Mouse (Mus musculus): ENCODE results near the gene Zfp787. TPM values are rescaled to one million over a fixed set of nuclear protein-coding genes. Genes with fewer than 3 reads are reported as not detected.
"Not testable (repeated sequence)": the region's sequence is repeated elsewhere in the genome, so short reads cannot be mapped to it uniquely, and the experiment has no call there.

Gene Zfp787
- polyA plus RNA-seq, 1 experiment from 2014 or later = 41.2 TPM

GRCm38 (mm10) chr7:6132646-6133045 lies 23.2 kb downstream of the Zfp787 start:
- ATAC-seq (ENCODE audit: low FRiP score, low TSS enrichment) (no peak), DNase-seq (ENCODE audit: low spot score) (no peak)
- WGBS = 86% methylated on average over 30 of the region's 30 CpGs
- Histone ChIP-seq H3K9ac (ENCODE audit: low read length) (no peak overlapping the region), H3K4me1 (replicated peaks; ENCODE audit: control insufficient read depth, insufficient read depth) (no peaks in the 10 kb centered on the region), H3K9me3 (ENCODE audit: control insufficient read depth, low read length) (no peaks in the 10 kb centered on the region), H3K4me2 (replicated peaks; ENCODE audit: low read depth) (no peak overlapping the region), H3K36me3 (ENCODE audit: control insufficient read depth, insufficient read depth, low read length) (peaks cover 10% of the 10 kb centered on the region; the same call in 1 of the 2 replicates), H3K27me3 (ENCODE audit: control insufficient read depth, insufficient read depth, low read length) (no peaks in the 10 kb centered on the region), H3K4me3 (ENCODE audit: low read depth, low read length) (no peak overlapping the region), H3K27ac (replicated peaks) (no peak overlapping the region)
- TF ChIP-seq CTCF (IDR thresholded peaks at IDR 0.05; ENCODE audit: low read depth) (no peak), EP300 (optimal IDR thresholded peaks at IDR 0.05) (no peak)

- ATAC-seq (ENCODE audit: low FRiP score, low TSS enrichment) (no peak), DNase-seq (ENCODE audit: low spot score) (no peak)
- Histone ChIP-seq H3K36me3 (ENCODE audit: control insufficient read depth, insufficient read depth, low read length) (peaks cover 10% of the 10 kb centered on the region; the same call in 1 of the 2 replicates), H3K9ac (ENCODE audit: low read length) (no peak overlapping the region), H3K4me3 (ENCODE audit: low read depth, low read length) (no peak overlapping the region), H3K27me3 (ENCODE audit: control insufficient read depth, insufficient read depth, low read length) (no peaks in the 10 kb centered on the region), H3K27ac (replicated peaks) (no peak overlapping the region), H3K4me2 (replicated peaks; ENCODE audit: low read depth) (no peak overlapping the region), H3K9me3 (ENCODE audit: control insufficient read depth, low read length) (no peaks in the 10 kb centered on the region), H3K4me1 (replicated peaks; ENCODE audit: control insufficient read depth, insufficient read depth) (no peaks in the 10 kb centered on the region)
- TF ChIP-seq CTCF (IDR thresholded peaks at IDR 0.05; ENCODE audit: low read depth) = no peak
- TF ChIP-seq EP300 (optimal IDR thresholded peaks at IDR 0.05) = no peak
- 41% methylated on average over 4 of the region's 4 CpGs for WGBS
Measured at GRCm38 (mm10) chr7:6130346-6130745, 25.5 kb downstream of the Zfp787 start.

GRCm38 (mm10) chr7:6126690-6127448 lies 28.9 kb downstream of the Zfp787 start:
- Histone ChIP-seq H3K9ac (ENCODE audit: low read length) (no peak overlapping the region), H3K36me3 (ENCODE audit: control insufficient read depth, insufficient read depth, low read length) (no peaks in the 10 kb centered on the region), H3K4me3 (ENCODE audit: low read depth, low read length) (no peak overlapping the region), H3K9me3 (ENCODE audit: control insufficient read depth, low read length) (no peaks in the 10 kb centered on the region), H3K27ac (replicated peaks) (no peak overlapping the region), H3K4me2 (replicated peaks; ENCODE audit: low read depth) (no peak overlapping the region), H3K4me1 (replicated peaks; ENCODE audit: control insufficient read depth, insufficient read depth) (no peaks in the 10 kb centered on the region), H3K27me3 (ENCODE audit: control insufficient read depth, insufficient read depth, low read length) (no peaks in the 10 kb centered on the region)
- TF ChIP-seq CTCF (IDR thresholded peaks at IDR 0.05; ENCODE audit: low read depth) = peak; percentile 99
- TF ChIP-seq EP300 (optimal IDR thresholded peaks at IDR 0.05) = no peak
- WGBS = 30% methylated on average over 7 of the region's 7 CpGs
- DNase-seq (ENCODE audit: low spot score) (peak; percentile 71), ATAC-seq (ENCODE audit: low FRiP score, low TSS enrichment) (peak; percentile 74)

- not testable (repeated sequence) for H3K9ac ChIP-seq (ENCODE audit: low read length); H3K27ac ChIP-seq (replicated peaks); H3K4me3 ChIP-seq (ENCODE audit: low read depth, low read length); H3K27me3 ChIP-seq (ENCODE audit: control insufficient read depth, insufficient read depth, low read length); H3K9me3 ChIP-seq (ENCODE audit: control insufficient read depth, low read length); H3K4me2 ChIP-seq (replicated peaks; ENCODE audit: low read depth); DNase-seq (ENCODE audit: low spot score); H3K36me3 ChIP-seq (ENCODE audit: control insufficient read depth, insufficient read depth, low read length); H3K4me1 ChIP-seq (replicated peaks; ENCODE audit: control insufficient read depth, insufficient read depth); ATAC-seq (ENCODE audit: low FRiP score, low TSS enrichment)
- WGBS = 46% methylated on average over 1 of the region's 1 CpGs
Measured at GRCm38 (mm10) chr7:6121128-6121527, 34.7 kb downstream of the Zfp787 start.

GRCm38 (mm10) chr7:6120104-6120503 lies 35.7 kb downstream of the Zfp787 start:
- TF ChIP-seq CTCF (IDR thresholded peaks at IDR 0.05; ENCODE audit: low read depth) = peak; percentile 43
- WGBS = 69% methylated on average over 2 of the region's 2 CpGs
- H3K27me3 ChIP-seq (ENCODE audit: control insufficient read depth, insufficient read depth, low read length); H3K4me3 ChIP-seq (ENCODE audit: low read depth, low read length); H3K4me2 ChIP-seq (replicated peaks; ENCODE audit: low read depth); H3K4me1 ChIP-seq (replicated peaks; ENCODE audit: control insufficient read depth, insufficient read depth); ATAC-seq (ENCODE audit: low FRiP score, low TSS enrichment); DNase-seq (ENCODE audit: low spot score); H3K9me3 ChIP-seq (ENCODE audit: control insufficient read depth, low read length); H3K36me3 ChIP-seq (ENCODE audit: control insufficient read depth, insufficient read depth, low read length); H3K9ac ChIP-seq (ENCODE audit: low read length); H3K27ac ChIP-seq (replicated peaks): not testable (repeated sequence)

- TF ChIP-seq EP300 (optimal IDR thresholded peaks at IDR 0.05) (no peak), CTCF (IDR thresholded peaks at IDR 0.05; ENCODE audit: low read depth) (0 out of 2 replicates have a peak, but pooled peaks have one; percentile 6)
- Histone ChIP-seq H3K9ac (ENCODE audit: low read length) (no peak overlapping the region), H3K27me3 (ENCODE audit: control insufficient read depth, insufficient read depth, low read length) (no peaks in the 10 kb centered on the region), H3K9me3 (ENCODE audit: control insufficient read depth, low read length) (no peaks in the 10 kb centered on the region), H3K27ac (replicated peaks) (no peak overlapping the region), H3K4me3 (ENCODE audit: low read depth, low read length) (no peak overlapping the region), H3K4me2 (replicated peaks; ENCODE audit: low read depth) (no peak overlapping the region), H3K4me1 (replicated peaks; ENCODE audit: control insufficient read depth, insufficient read depth) (no peaks in the 10 kb centered on the region), H3K36me3 (ENCODE audit: control insufficient read depth, insufficient read depth, low read length) (no peaks in the 10 kb centered on the region)
- 66% methylated on average over 3 of the region's 3 CpGs for WGBS
- no peak for ATAC-seq (ENCODE audit: low FRiP score, low TSS enrichment)
- DNase-seq (ENCODE audit: low spot score) = no peak
Measured at GRCm38 (mm10) chr7:6119501-6119900, 36.3 kb downstream of the Zfp787 start.

Other genes with a start within 250 kb of the Zfp787 start
- gene Vmn1r65, start 145.0 kb downstream of the Zfp787 start, polyA plus RNA-seq (2015; fragmentation: Nextera tagmentation; extraction: Ambion mirVana) = not detected in 2 replicates
- gene Nlrp4c, start 110.8 kb downstream of the Zfp787 start, polyA plus RNA-seq (2015; fragmentation: Nextera tagmentation; extraction: Ambion mirVana) = 0.02 TPM in 1 of 2 replicates, not detected in the other
- gene Zfp444, start 16.2 kb upstream of the Zfp787 start, polyA plus RNA-seq (2015; fragmentation: Nextera tagmentation; extraction: Ambion mirVana) = 23.7 and 25.3 TPM in 2 replicates
- gene Galp, start 41.1 kb upstream of the Zfp787 start, polyA plus RNA-seq (2015; fragmentation: Nextera tagmentation; extraction: Ambion mirVana) = not detected in 2 replicates
- not detected in 2 replicates for gene Zscan5b, start 66.3 kb upstream of the Zfp787 start, polyA plus RNA-seq (2015; fragmentation: Nextera tagmentation; extraction: Ambion mirVana)
- gene Epp13, start 96.7 kb upstream of the Zfp787 start, polyA plus RNA-seq (2015; fragmentation: Nextera tagmentation; extraction: Ambion mirVana) = not detected in 2 replicates
- gene Zfp667, start 130.6 kb upstream of the Zfp787 start, polyA plus RNA-seq (2015; fragmentation: Nextera tagmentation; extraction: Ambion mirVana) = 5.2 and 5.4 TPM in 2 replicates
- 1.9 and 2.0 TPM in 2 replicates for gene Zfp583, start 175.3 kb upstream of the Zfp787 start, polyA plus RNA-seq (2015; fragmentation: Nextera tagmentation; extraction: Ambion mirVana)
- gene Gm3854, start 187.8 kb upstream of the Zfp787 start, polyA plus RNA-seq (2015; fragmentation: Nextera tagmentation; extraction: Ambion mirVana) = 0.35 and 0.41 TPM in 2 replicates
- 1.0 and 1.9 TPM in 2 replicates for gene Zfp78, start 207.3 kb upstream of the Zfp787 start, polyA plus RNA-seq (2015; fragmentation: Nextera tagmentation; extraction: Ambion mirVana)
- gene Zfp28, start 227.3 kb upstream of the Zfp787 start, polyA plus RNA-seq (2015; fragmentation: Nextera tagmentation; extraction: Ambion mirVana) = 2.4 and 2.6 TPM in 2 replicates
- gene Smim17, start 242.7 kb upstream of the Zfp787 start, polyA plus RNA-seq (2015; fragmentation: Nextera tagmentation; extraction: Ambion mirVana) = 0.02 and 0.10 TPM in 2 replicates

Data from stomach, postnatal 0 days (tissue).